Mouse (Mus musculus): ENCODE results near the gene Gm10670.
"Not testable (repeated sequence)": the region's sequence is repeated elsewhere in the genome, so short reads cannot be mapped to it uniquely, and the experiment has no call there.

Gene Gm10670

GRCm38 (mm10) chr7:20474825-20475224 is at the start of gene Gm10670:
Gene Gm10670 (minus strand): TSS chr7:20474925.
- not testable (repeated sequence) for DNase-seq (ENCODE audit: low spot score in 2 of 2)

- not testable (repeated sequence) for DNase-seq (ENCODE audit: low spot score in 2 of 2)
Observed at GRCm38 (mm10) chr7:20510434-20510833, 35.7 kb upstream of the Gm10670 start, which contains the start of gene Vmn1r103. Gene Vmn1r103 (minus strand): TSS chr7:20510534.

- DNase-seq (ENCODE audit: low spot score in 2 of 2) = not testable (repeated sequence)
Observed at GRCm38 (mm10) chr7:20442493-20442892, 32.2 kb downstream of the Gm10670 start, which contains the start of gene Vmn1r101. Gene Vmn1r101 (minus strand): TSS chr7:20442593.
